In genomic region chr19:8820424-8820956, GRCm38 (mm10) we compare ENCODE assay signal across 8 mouse cellular contexts. TPM values are rescaled to one million over a fixed set of nuclear protein-coding genes. Genes with fewer than 3 reads are reported as not detected.
DNase-seq lines count a peak whose midpoint lies in the region; ATAC-seq lines count a peak whose summit lies in the region.

No protein-coding gene starts in this region.

- H3K27me3 ChIP-seq in heart, embryonic 12.5 days (replicated peaks): no peaks in the 10 kb centered on the region
- no peaks in the 10 kb centered on the region for H3K27me3 ChIP-seq in embryonic facial prominence, embryonic 14.5 days (replicated peaks; ENCODE audit: control insufficient read depth, insufficient read depth, low read length)
- no peaks in the 10 kb centered on the region for H3K27me3 ChIP-seq in limb, embryonic 11.5 days (ENCODE audit: control insufficient read depth, insufficient read depth, low read length)
- H3K27me3 ChIP-seq in neural tube, embryonic 11.5 days (ENCODE audit: control insufficient read depth, insufficient read depth, low read length): no peaks in the 10 kb centered on the region

- WGBS in heart, embryonic 12.5 days: under 1% methylated on average over 46 of the region's 48 CpGs
- under 1% methylated on average over 38 of the region's 48 CpGs for WGBS in embryonic facial prominence, embryonic 14.5 days
- WGBS in limb, embryonic 11.5 days: under 1% methylated on average over 47 of the region's 48 CpGs
- under 1% methylated on average over 47 of the region's 48 CpGs for WGBS in neural tube, embryonic 11.5 days

- H3K9me3 ChIP-seq in heart, embryonic 12.5 days (replicated peaks): no peaks in the 10 kb centered on the region
- H3K9me3 ChIP-seq in embryonic facial prominence, embryonic 14.5 days (ENCODE audit: control insufficient read depth, low read length): no peaks in the 10 kb centered on the region
- no peaks in the 10 kb centered on the region for H3K9me3 ChIP-seq in limb, embryonic 11.5 days (ENCODE audit: control insufficient read depth, low read length)
- no peaks in the 10 kb centered on the region for H3K9me3 ChIP-seq in neural tube, embryonic 11.5 days (ENCODE audit: control insufficient read depth, low read length)

- peak overlapping the region; percentile 97 for H3K4me3 ChIP-seq in heart, embryonic 12.5 days
- peak overlapping the region; percentile 97 for H3K4me3 ChIP-seq in embryonic facial prominence, embryonic 14.5 days (ENCODE audit: low read depth, low read length)
- H3K4me3 ChIP-seq in limb, embryonic 11.5 days (ENCODE audit: low read depth, low read length): peak overlapping the region; percentile 100
- peak overlapping the region; percentile 88 for H3K4me3 ChIP-seq in neural tube, embryonic 11.5 days (ENCODE audit: low read depth, low read length)

- intact Hi-C loops in heart, postnatal 10 days (cut with DNase I): loop anchor here (2.0 kb wide), 1 partner anchor 16 kb away; the partner anchor contains the start of gene Bscl2

- peaks cover 41% of the 10 kb centered on the region for H3K36me3 ChIP-seq in heart, embryonic 12.5 days
- peaks cover 44% of the 10 kb centered on the region for H3K36me3 ChIP-seq in embryonic facial prominence, embryonic 14.5 days (ENCODE audit: control insufficient read depth, insufficient read depth, low read length)
- peaks cover 10% of the 10 kb centered on the region; the same call in 1 of the 2 replicates for H3K36me3 ChIP-seq in limb, embryonic 11.5 days (ENCODE audit: control insufficient read depth, insufficient read depth, low read length)
- peaks cover 8% of the 10 kb centered on the region for H3K36me3 ChIP-seq in neural tube, embryonic 11.5 days (ENCODE audit: control insufficient read depth, insufficient read depth, low read length)

- H3K4me2 ChIP-seq in heart, embryonic 12.5 days: peak overlapping the region; percentile 95
- peak overlapping the region; percentile 92 for H3K4me2 ChIP-seq in embryonic facial prominence, embryonic 14.5 days (ENCODE audit: low read depth, low read length)
- peak overlapping the region; percentile 63 for H3K4me2 ChIP-seq in limb, embryonic 11.5 days (ENCODE audit: low read depth, severe bottlenecking)
- peak overlapping the region; percentile 98 for H3K4me2 ChIP-seq in neural tube, embryonic 11.5 days (ENCODE audit: low read depth)

- no peak for DNase-seq in heart, postnatal 10 days
- peak; percentile 22 for DNase-seq in 3T3-L1 (ENCODE audit: low read depth, low spot score)
- DNase-seq in embryonic facial prominence, embryonic 14.5 days (ENCODE audit: low spot score): no peak
- no peak for DNase-seq in limb, embryonic 11.5 days (ENCODE audit: low spot score)
- no peak for DNase-seq in neural tube, embryonic 11.5 days (ENCODE audit: low spot score)
- no peak for DNase-seq in embryo, embryonic 10 days (ENCODE audit: low spot score)

- ATAC-seq in heart, embryonic 12.5 days (ENCODE audit: insufficient number of reproducible peaks, low FRiP score): peak; percentile 44
- peak; percentile 1; the same call in 1 of the 2 replicates for ATAC-seq in embryonic facial prominence, embryonic 14.5 days (ENCODE audit: low read depth)
- ATAC-seq in limb, embryonic 11.5 days (ENCODE audit: insufficient number of reproducible peaks, low FRiP score, low TSS enrichment, low read depth): no peak
- peak; percentile 16 for ATAC-seq in neural tube, embryonic 11.5 days (ENCODE audit: insufficient read depth, low FRiP score, low TSS enrichment)
- ATAC-seq in CD4-positive, CD25-positive, alpha-beta regulatory T cell, adult 4 months: no peak

- H3K9ac ChIP-seq in heart, embryonic 12.5 days: peak overlapping the region; percentile 98
- H3K9ac ChIP-seq in embryonic facial prominence, embryonic 14.5 days (ENCODE audit: low read depth, low read length): peak overlapping the region; percentile 96
- H3K9ac ChIP-seq in limb, embryonic 11.5 days (ENCODE audit: low read length): peak overlapping the region; percentile 95
- peak overlapping the region; percentile 94 for H3K9ac ChIP-seq in neural tube, embryonic 11.5 days (ENCODE audit: low read length)

- H3K4me1 ChIP-seq in heart, embryonic 12.5 days (replicated peaks): peaks cover 26% of the 10 kb centered on the region
- peaks cover 26% of the 10 kb centered on the region for H3K4me1 ChIP-seq in embryonic facial prominence, embryonic 14.5 days (ENCODE audit: control insufficient read depth, insufficient read depth, low read length)
- H3K4me1 ChIP-seq in limb, embryonic 11.5 days (ENCODE audit: control insufficient read depth, insufficient read depth, low read length): peaks cover 14% of the 10 kb centered on the region
- H3K4me1 ChIP-seq in neural tube, embryonic 11.5 days (ENCODE audit: control insufficient read depth, insufficient read depth, low read length): peaks cover 30% of the 10 kb centered on the region

- H3K27ac ChIP-seq in heart, embryonic 12.5 days (ENCODE audit: poor library complexity, severe bottlenecking): peak overlapping the region; percentile 99
- peak overlapping the region; percentile 99 for H3K27ac ChIP-seq in embryonic facial prominence, embryonic 14.5 days (replicated peaks; ENCODE audit: low read depth, low read length)
- peak overlapping the region; percentile 98 for H3K27ac ChIP-seq in limb, embryonic 11.5 days (replicated peaks; ENCODE audit: low read depth, low read length)
- peak overlapping the region; percentile 98 for H3K27ac ChIP-seq in neural tube, embryonic 11.5 days (ENCODE audit: low read depth, low read length)

RNA-seq across cellular contexts. Expression of gene Hnrnpul2, which starts 0.7 kb away (rescaled TPM):
- polyA plus RNA-seq in heart, embryonic 12.5 days (2016; fragmentation: Nextera tagmentation; extraction: Ambion mirVana): 3.8 TPM in 2 replicates
- total RNA-seq in heart, postnatal 10 days (2021): 10 to 100 TPM; 51.0 to 56.3 TPM
- 7.8 and 9.2 TPM in 2 replicates for polyA plus RNA-seq in embryonic facial prominence, embryonic 14.5 days (2014; fragmentation: Nextera tagmentation; extraction: Ambion mirVana)
- polyA plus RNA-seq in limb, embryonic 11.5 days (2014; fragmentation: Nextera tagmentation; extraction: Ambion mirVana): 6.9 and 8.0 TPM in 2 replicates
- polyA plus RNA-seq in neural tube, embryonic 11.5 days (2014; fragmentation: Nextera tagmentation; extraction: Ambion mirVana): 5.7 and 6.1 TPM in 2 replicates
- 1 to 10 TPM; 4.2 to 6.9 TPM for polyA plus RNA-seq in CD4-positive, CD25-positive, alpha-beta regulatory T cell, adult 4 months (2017; shearing (Covaris generic))

RNA-seq across cellular contexts. Expression of gene Ttc9c, which starts 1.4 kb away (rescaled TPM):
- polyA plus RNA-seq in heart, embryonic 12.5 days (2016; fragmentation: Nextera tagmentation; extraction: Ambion mirVana): 36.3 and 37.0 TPM in 2 replicates
- total RNA-seq in heart, postnatal 10 days (2021): 10 to 100 TPM; 14.2 to 17.6 TPM
- polyA plus RNA-seq in embryonic facial prominence, embryonic 14.5 days (2014; fragmentation: Nextera tagmentation; extraction: Ambion mirVana): 38.4 and 40.8 TPM in 2 replicates
- 63.3 and 67.1 TPM in 2 replicates for polyA plus RNA-seq in limb, embryonic 11.5 days (2014; fragmentation: Nextera tagmentation; extraction: Ambion mirVana)
- polyA plus RNA-seq in neural tube, embryonic 11.5 days (2014; fragmentation: Nextera tagmentation; extraction: Ambion mirVana): 50.6 and 51.6 TPM in 2 replicates
- polyA plus RNA-seq in CD4-positive, CD25-positive, alpha-beta regulatory T cell, adult 4 months (2017; shearing (Covaris generic)): 10 to 100 TPM; 41.6 to 59.0 TPM

RNA-seq across cellular contexts. Expression of gene AC129217.1, which starts 9.1 kb away (rescaled TPM):
- not detected in 2 replicates for polyA plus RNA-seq in heart, embryonic 12.5 days (2016; fragmentation: Nextera tagmentation; extraction: Ambion mirVana)
- not detected for total RNA-seq in heart, postnatal 10 days (2021)
- polyA plus RNA-seq in embryonic facial prominence, embryonic 14.5 days (2014; fragmentation: Nextera tagmentation; extraction: Ambion mirVana): not detected in 2 replicates
- polyA plus RNA-seq in limb, embryonic 11.5 days (2014; fragmentation: Nextera tagmentation; extraction: Ambion mirVana): not detected in 2 replicates
- 0.57 TPM in 1 of 2 replicates, not detected in the other for polyA plus RNA-seq in neural tube, embryonic 11.5 days (2014; fragmentation: Nextera tagmentation; extraction: Ambion mirVana)
- polyA plus RNA-seq in CD4-positive, CD25-positive, alpha-beta regulatory T cell, adult 4 months (2017; shearing (Covaris generic)): not detected

RNA-seq across cellular contexts. Expression of gene Bscl2, which starts 16.8 kb away (rescaled TPM):
- 41.0 and 41.1 TPM in 2 replicates for polyA plus RNA-seq in heart, embryonic 12.5 days (2016; fragmentation: Nextera tagmentation; extraction: Ambion mirVana)
- total RNA-seq in heart, postnatal 10 days (2021): 10 to 100 TPM; 25.8 to 34.7 TPM
- polyA plus RNA-seq in embryonic facial prominence, embryonic 14.5 days (2014; fragmentation: Nextera tagmentation; extraction: Ambion mirVana): 44.9 and 47.3 TPM in 2 replicates
- polyA plus RNA-seq in limb, embryonic 11.5 days (2014; fragmentation: Nextera tagmentation; extraction: Ambion mirVana): 34.1 and 35.0 TPM in 2 replicates
- polyA plus RNA-seq in neural tube, embryonic 11.5 days (2014; fragmentation: Nextera tagmentation; extraction: Ambion mirVana): 54.1 and 55.3 TPM in 2 replicates
- 10 to 100 TPM; 86.8 to 98.9 TPM for polyA plus RNA-seq in CD4-positive, CD25-positive, alpha-beta regulatory T cell, adult 4 months (2017; shearing (Covaris generic))

RNA-seq across cellular contexts. Expression of gene Zbtb3, which starts 18.1 kb away (rescaled TPM):
- polyA plus RNA-seq in heart, embryonic 12.5 days (2016; fragmentation: Nextera tagmentation; extraction: Ambion mirVana): 3.8 and 4.1 TPM in 2 replicates
- total RNA-seq in heart, postnatal 10 days (2021): 1 to 10 TPM; 2.2 to 3.0 TPM
- polyA plus RNA-seq in embryonic facial prominence, embryonic 14.5 days (2014; fragmentation: Nextera tagmentation; extraction: Ambion mirVana): 5.2 and 5.5 TPM in 2 replicates
- polyA plus RNA-seq in limb, embryonic 11.5 days (2014; fragmentation: Nextera tagmentation; extraction: Ambion mirVana): 4.8 and 5.0 TPM in 2 replicates
- 6.6 and 7.2 TPM in 2 replicates for polyA plus RNA-seq in neural tube, embryonic 11.5 days (2014; fragmentation: Nextera tagmentation; extraction: Ambion mirVana)
- polyA plus RNA-seq in CD4-positive, CD25-positive, alpha-beta regulatory T cell, adult 4 months (2017; shearing (Covaris generic)): 1 to 10 TPM; 2.1 to 4.7 TPM

Comparison
In these comparisons a context has a peak if more than half of its experiments do, and no peak if none do; other contexts are left out.
1. ATAC-seq: peak in heart, embryonic 12.5 days (single experiment), embryonic facial prominence, embryonic 14.5 days (single experiment) and neural tube, embryonic 11.5 days (single experiment); none in limb, embryonic 11.5 days (single experiment) and CD4-positive, CD25-positive, alpha-beta regulatory T cell, adult 4 months (single experiment).
2. Peak in every context shown above with its lines, with median percentiles within 50 percentile points of each other: H3K27ac ChIP-seq, H3K4me2 ChIP-seq, H3K4me3 ChIP-seq and H3K9ac ChIP-seq.